Mouse (Mus musculus): Measurements from ENCODE around the gene Mal. TPM values are rescaled to one million over a fixed set of nuclear protein-coding genes. Genes with fewer than 3 reads are reported as not detected.

Gene Mal
- polyA plus RNA-seq, 1 experiment from 2014 or later, result 0.93 TPM

DNA sequence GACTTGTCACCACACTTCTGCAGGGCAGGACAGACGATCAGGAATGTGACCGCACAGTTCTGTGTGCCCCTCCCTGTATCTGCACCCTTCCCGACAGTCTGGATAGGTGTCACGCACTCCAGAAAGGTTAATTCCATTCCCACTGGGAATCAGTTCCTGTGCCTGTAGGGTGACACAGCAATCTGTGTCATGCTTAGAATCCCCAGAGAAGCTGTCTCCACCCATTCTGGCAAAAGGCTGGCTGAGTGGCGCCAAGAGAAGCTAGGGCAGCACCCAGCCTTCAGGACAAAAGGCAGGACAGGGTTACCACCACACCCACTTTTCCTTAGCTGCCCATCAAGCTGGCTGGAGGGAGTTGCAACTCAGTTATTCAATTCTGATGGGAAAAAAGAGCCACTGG is 6.6 kb downstream of the Mal start:
- peaks cover 22% of the 10 kb centered on the region for H3K27me3 ChIP-seq (replicated peaks)
- H3K4me1 ChIP-seq (replicated peaks), result no peaks in the 10 kb centered on the region
- no peaks in the 10 kb centered on the region for H3K36me3 ChIP-seq
- no peak overlapping the region for H3K9ac ChIP-seq
- no peak overlapping the region for H3K4me2 ChIP-seq (replicated peaks)
- no peak overlapping the region for H3K27ac ChIP-seq
- H3K4me3 ChIP-seq (replicated peaks), result no peak overlapping the region
- H3K9me3 ChIP-seq, result no peaks in the 10 kb centered on the region
- no peak for ATAC-seq
- WGBS, result 67% methylated on average over 5 of the region's 5 CpGs

DNA sequence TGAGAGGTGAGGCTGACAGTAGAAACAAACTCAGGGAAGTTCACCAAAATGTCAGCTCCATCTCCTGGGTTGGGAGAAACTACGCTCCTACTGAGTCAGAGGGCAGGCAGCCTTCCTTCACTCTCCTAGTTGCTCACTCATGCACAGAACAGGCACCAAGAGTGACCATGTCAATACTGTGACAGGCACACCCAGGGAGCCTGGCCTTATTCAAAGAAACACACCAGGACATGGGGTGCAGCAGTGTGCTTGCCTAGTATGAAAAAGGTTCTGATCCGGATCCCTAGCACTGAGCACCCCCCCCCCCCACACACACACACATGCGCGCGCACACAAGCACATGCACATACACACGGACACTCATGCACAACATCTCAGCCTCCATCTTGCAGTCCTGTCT is 8.3 kb downstream of the Mal start:
- H3K36me3 ChIP-seq, result no peaks in the 10 kb centered on the region
- 91% methylated on average over 6 of the region's 6 CpGs for WGBS
- no peak for ATAC-seq
- no peak overlapping the region for H3K4me3 ChIP-seq (replicated peaks)
- no peaks in the 10 kb centered on the region for H3K4me1 ChIP-seq (replicated peaks)
- H3K9ac ChIP-seq, result no peak overlapping the region
- peaks cover 11% of the 10 kb centered on the region for H3K27me3 ChIP-seq (replicated peaks)
- H3K9me3 ChIP-seq, result no peaks in the 10 kb centered on the region
- no peak overlapping the region for H3K4me2 ChIP-seq (replicated peaks)
- H3K27ac ChIP-seq, result no peak overlapping the region

DNA sequence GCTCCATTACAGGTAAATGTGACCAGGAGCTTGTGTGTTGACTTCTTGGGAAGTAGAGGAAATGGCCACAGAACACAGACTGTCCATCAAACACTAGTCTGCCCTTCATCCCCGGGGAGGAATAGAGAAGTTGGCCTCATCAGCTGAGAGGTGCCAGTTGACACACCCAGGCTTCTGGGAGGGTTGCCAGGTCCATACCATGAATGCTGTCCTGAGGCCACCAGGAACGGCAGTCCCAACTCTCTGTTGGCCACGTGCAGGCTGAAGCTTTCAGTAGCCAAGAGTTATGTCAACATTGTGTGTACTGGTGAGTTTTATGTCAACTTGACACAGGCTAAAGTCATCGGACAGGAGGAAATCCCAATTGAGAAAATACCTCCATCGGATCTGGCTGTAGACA is 9.6 kb downstream of the Mal start:
- H3K4me1 ChIP-seq (replicated peaks), result no peaks in the 10 kb centered on the region
- no peak overlapping the region for H3K4me2 ChIP-seq (replicated peaks)
- H3K27me3 ChIP-seq (replicated peaks), result no peaks in the 10 kb centered on the region
- H3K36me3 ChIP-seq, result no peaks in the 10 kb centered on the region
- no peaks in the 10 kb centered on the region for H3K9me3 ChIP-seq
- ATAC-seq, result no peak
- no peak overlapping the region for H3K27ac ChIP-seq
- no peak overlapping the region for H3K4me3 ChIP-seq (replicated peaks)
- no peak overlapping the region for H3K9ac ChIP-seq
- 62% methylated on average over 5 of the region's 5 CpGs for WGBS

DNA sequence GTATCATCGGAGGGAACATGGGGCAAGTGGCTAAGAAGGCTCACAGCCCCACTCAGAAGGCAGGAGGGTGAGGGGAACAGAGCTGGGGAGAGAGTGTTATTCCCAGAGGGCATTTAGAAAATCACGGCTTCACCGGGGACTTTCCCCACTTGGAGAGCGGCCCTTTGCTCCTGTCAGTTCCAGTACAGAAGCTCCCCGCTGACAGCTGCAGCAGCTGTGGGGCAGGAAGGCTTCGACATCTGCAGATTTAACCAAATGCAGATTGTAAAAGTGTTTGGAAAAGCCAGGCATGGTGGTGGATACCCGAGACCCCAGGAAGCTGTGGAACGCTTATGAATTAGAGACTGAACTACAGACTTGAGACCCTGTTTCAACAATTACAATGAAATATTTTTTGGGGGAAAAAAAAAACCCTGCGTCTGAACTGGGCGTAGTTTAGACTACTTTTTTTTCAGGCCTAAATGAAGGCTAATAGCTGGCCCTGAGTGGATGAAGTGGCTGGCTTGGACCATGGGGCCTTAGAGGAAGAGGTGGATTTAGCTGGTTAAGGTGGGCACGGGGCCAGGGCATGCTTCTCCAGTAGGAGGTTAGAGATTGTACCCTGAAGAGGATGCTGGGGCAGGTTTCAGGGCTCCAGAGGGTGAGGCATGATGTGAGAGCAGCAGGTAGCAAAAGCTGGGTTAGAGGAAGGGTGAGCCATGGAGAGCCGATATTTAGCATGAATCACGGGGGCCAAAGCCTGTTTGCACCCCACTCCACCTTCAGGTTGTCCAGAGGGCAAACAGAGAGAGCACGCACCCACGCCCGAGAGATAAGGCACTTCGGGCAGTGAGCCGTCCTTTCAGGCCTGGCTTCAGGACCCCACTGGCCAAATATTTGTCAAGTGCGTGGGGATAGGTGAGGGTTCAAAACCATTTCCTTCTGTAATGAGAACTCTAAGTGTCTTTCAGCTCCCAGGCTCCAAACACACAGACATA is 12.5 kb downstream of the Mal start:
- no peaks in the 10 kb centered on the region for H3K36me3 ChIP-seq
- no peak overlapping the region for H3K9ac ChIP-seq
- no peaks in the 10 kb centered on the region for H3K9me3 ChIP-seq
- WGBS, result 47% methylated on average over 19 of the region's 19 CpGs
- no peak overlapping the region for H3K27ac ChIP-seq
- no peaks in the 10 kb centered on the region for H3K27me3 ChIP-seq (replicated peaks)
- H3K4me3 ChIP-seq (replicated peaks), result no peak overlapping the region
- no peaks in the 10 kb centered on the region for H3K4me1 ChIP-seq (replicated peaks)
- no peak for ATAC-seq
- no peak overlapping the region for H3K4me2 ChIP-seq (replicated peaks)

DNA sequence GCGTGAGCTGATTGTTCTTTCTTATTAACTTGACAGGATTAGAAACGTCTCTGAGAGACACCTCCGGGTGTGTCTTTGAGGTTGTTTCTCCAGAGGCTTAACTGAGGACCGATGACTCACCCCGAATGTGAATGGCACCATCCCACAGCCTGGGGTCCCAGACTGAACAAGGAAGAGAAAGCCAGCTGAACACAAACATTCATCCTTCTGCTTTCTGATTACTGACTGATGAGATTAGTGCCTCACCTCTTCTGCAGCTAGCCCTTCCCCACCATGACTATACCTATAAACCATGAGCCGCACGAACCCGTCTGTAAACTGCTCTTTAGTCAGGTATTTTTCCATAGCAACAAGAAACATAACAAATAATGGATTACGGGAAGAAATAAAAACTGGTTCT is 17.5 kb downstream of the Mal start:
- ATAC-seq, result no peak
- Histone ChIP-seq H3K36me3 (no peaks in the 10 kb centered on the region), H3K4me1 (replicated peaks) (no peaks in the 10 kb centered on the region), H3K9ac (no peak overlapping the region), H3K9me3 (no peaks in the 10 kb centered on the region), H3K27ac (no peak overlapping the region), H3K4me2 (replicated peaks) (no peak overlapping the region), H3K27me3 (replicated peaks) (no peaks in the 10 kb centered on the region), H3K4me3 (replicated peaks) (no peak overlapping the region)
- 67% methylated on average over 9 of the region's 9 CpGs for WGBS

DNA sequence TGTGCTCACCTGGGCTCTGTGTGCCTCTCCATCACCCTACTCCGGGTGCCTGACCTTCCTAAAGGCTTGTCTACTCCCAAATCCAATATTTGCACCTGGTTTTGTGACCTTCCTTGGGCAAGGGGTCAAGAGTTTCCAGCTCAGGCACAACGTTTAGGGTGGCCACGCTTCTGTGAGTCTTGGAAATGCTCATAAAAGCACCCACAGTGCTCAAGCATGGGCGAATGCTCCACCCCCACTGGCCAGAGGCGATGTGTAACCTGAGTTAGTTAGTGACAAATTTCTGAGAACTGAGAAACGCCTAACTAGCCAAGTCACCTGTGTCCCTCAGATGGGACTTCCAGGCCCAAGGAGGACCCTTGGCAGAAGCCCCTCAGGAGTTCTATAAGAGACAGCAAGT is 20.9 kb downstream of the Mal start:
- H3K4me3 ChIP-seq (replicated peaks), result no peak overlapping the region
- no peaks in the 10 kb centered on the region for H3K9me3 ChIP-seq
- H3K36me3 ChIP-seq, result no peaks in the 10 kb centered on the region
- H3K27ac ChIP-seq, result no peak overlapping the region
- no peak overlapping the region for H3K4me2 ChIP-seq (replicated peaks)
- no peak for ATAC-seq
- H3K9ac ChIP-seq, result no peak overlapping the region
- WGBS, result 69% methylated on average over 6 of the region's 6 CpGs
- H3K27me3 ChIP-seq (replicated peaks), result no peaks in the 10 kb centered on the region
- H3K4me1 ChIP-seq (replicated peaks), result no peaks in the 10 kb centered on the region

DNA sequence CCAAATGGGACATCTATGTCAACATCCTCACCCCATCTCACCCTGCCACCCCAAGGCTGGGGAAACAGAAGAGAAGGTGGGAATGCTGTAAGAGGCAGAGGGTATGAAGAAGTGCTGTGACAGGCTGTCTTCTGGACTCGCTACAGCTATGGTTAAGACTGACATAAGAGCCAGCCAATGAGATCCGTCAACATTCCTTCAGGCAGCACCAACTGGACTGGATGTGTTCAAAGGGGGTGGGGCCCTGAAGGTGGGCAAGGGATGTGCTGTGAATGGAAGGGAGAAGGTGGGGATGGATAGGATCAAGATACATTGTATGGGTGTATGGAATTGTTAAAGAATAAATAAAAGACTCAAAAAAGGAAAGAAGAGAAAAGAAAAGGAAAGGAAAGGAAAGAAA is 23.9 kb downstream of the Mal start:
- Histone ChIP-seq H3K9ac (no peak overlapping the region), H3K4me2 (replicated peaks) (no peak overlapping the region), H3K4me1 (replicated peaks) (no peaks in the 10 kb centered on the region), H3K4me3 (replicated peaks) (no peak overlapping the region), H3K9me3 (no peaks in the 10 kb centered on the region), H3K36me3 (no peaks in the 10 kb centered on the region), H3K27ac (no peak overlapping the region), H3K27me3 (replicated peaks) (no peaks in the 10 kb centered on the region)
- WGBS, result 44% methylated on average over 2 of the region's 2 CpGs
- no peak for ATAC-seq

DNA sequence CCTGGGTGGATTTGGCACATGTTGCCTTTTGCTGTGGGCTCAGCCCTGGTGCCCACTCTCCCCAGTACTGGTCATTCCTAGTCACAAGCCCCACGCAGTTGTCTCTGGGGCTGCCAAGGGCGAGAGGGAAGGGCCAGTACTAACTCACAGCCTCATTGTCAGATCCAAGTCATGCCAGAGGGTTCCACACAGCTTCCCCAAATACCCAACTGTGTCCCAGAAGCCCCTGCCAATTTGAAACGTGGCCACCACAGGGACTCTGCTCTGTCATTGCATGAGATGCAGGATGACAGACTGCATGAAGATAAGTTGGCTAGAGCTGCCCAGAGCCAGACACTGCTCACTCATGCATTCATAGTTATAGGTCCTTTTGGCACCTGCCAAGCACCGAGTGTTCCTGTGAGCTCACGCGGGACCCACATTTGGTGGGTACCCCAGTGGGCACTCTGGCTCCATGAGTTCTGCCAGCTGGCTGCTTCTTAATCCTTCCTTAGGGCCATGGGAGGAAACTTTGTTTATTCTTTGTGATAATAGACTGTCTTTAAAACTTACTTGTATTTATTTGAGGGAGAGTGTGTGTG is 28.4 kb downstream of the Mal start:
- no peak overlapping the region for H3K27ac ChIP-seq
- H3K9me3 ChIP-seq, result no peaks in the 10 kb centered on the region
- WGBS, result 75% methylated on average over 6 of the region's 6 CpGs
- H3K4me3 ChIP-seq (replicated peaks), result no peak overlapping the region
- no peaks in the 10 kb centered on the region for H3K36me3 ChIP-seq
- H3K4me1 ChIP-seq (replicated peaks), result no peaks in the 10 kb centered on the region
- H3K27me3 ChIP-seq (replicated peaks), result no peaks in the 10 kb centered on the region
- no peak overlapping the region for H3K4me2 ChIP-seq (replicated peaks)
- H3K9ac ChIP-seq, result no peak overlapping the region
- no peak for ATAC-seq

DNA sequence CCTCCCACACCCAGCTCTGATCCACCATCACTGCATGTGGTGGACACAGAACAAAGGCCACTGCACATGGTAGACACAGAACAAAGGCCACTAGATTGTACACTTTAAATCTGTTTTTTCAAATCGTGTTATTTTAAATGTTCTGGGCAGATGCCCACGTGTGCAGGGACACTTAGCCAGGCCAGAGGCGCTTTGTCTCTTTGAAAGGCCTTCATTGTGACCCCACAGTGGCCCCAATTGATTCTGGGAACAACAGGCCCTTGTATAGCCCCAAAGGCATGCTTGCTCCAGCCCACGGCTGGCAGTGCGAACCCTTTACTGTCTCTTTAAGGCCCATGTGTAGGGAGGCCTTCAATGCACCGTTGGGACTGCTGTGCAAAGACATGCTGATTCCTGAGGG is 29.1 kb downstream of the Mal start:
- WGBS, result 72% methylated on average over 6 of the region's 6 CpGs
- no peak for ATAC-seq
- Histone ChIP-seq H3K9me3 (no peaks in the 10 kb centered on the region), H3K4me3 (replicated peaks) (no peak overlapping the region), H3K36me3 (no peaks in the 10 kb centered on the region), H3K4me2 (replicated peaks) (no peak overlapping the region), H3K27me3 (replicated peaks) (no peaks in the 10 kb centered on the region), H3K27ac (no peak overlapping the region), H3K4me1 (replicated peaks) (no peaks in the 10 kb centered on the region), H3K9ac (no peak overlapping the region)

DNA sequence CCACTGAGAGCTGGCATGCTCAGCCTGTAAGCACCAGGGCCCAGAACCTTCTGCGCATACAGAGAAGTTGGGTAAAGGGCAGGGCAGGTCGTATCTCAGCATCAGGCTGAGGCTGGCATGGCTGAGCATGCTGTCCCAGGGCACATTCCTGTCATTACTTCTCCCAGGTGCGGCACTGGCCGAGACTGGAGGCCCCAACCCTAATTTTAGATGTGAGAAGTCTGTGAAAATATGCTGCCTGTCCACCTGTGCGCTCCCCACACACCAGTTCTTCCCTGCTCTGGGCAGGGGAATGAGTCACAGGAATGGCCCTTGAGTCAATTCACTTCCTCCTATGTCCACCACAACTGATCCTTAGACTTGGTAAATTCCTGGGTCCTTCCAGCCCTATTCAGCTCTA is 30.8 kb downstream of the Mal start:
- H3K27ac ChIP-seq, result no peak overlapping the region
- WGBS, result 59% methylated on average over 5 of the region's 5 CpGs
- no peaks in the 10 kb centered on the region for H3K9me3 ChIP-seq
- H3K36me3 ChIP-seq, result no peaks in the 10 kb centered on the region
- H3K27me3 ChIP-seq (replicated peaks), result no peaks in the 10 kb centered on the region
- ATAC-seq, result no peak
- H3K4me1 ChIP-seq (replicated peaks), result no peaks in the 10 kb centered on the region
- H3K4me2 ChIP-seq (replicated peaks), result no peak overlapping the region
- H3K9ac ChIP-seq, result no peak overlapping the region
- H3K4me3 ChIP-seq (replicated peaks), result no peak overlapping the region

DNA sequence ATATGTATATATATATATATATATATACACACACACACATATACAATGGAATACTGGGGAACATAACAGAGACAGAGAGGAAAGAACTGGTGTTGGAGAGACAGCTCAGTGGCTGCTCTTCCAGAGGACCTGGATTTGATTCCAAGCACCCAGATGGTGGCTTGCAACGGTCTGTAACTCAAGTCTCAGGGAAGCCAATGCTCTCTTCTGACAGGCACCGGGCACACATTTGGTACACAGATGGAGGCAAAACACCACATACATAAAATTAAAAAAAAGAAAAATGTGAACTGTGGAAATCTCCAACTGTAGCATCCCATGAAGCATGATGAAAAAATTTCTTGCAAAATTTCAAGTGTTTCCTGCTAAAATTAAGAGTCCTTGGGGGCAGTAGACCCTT is 31.7 kb downstream of the Mal start:
- H3K4me3 ChIP-seq (replicated peaks), result no peak overlapping the region
- no peak overlapping the region for H3K27ac ChIP-seq
- 92% methylated on average over 2 of the region's 2 CpGs for WGBS
- no peaks in the 10 kb centered on the region for H3K27me3 ChIP-seq (replicated peaks)
- H3K36me3 ChIP-seq, result no peaks in the 10 kb centered on the region
- no peak for ATAC-seq
- H3K9ac ChIP-seq, result no peak overlapping the region
- no peaks in the 10 kb centered on the region for H3K9me3 ChIP-seq
- no peaks in the 10 kb centered on the region for H3K4me1 ChIP-seq (replicated peaks)
- no peak overlapping the region for H3K4me2 ChIP-seq (replicated peaks)

DNA sequence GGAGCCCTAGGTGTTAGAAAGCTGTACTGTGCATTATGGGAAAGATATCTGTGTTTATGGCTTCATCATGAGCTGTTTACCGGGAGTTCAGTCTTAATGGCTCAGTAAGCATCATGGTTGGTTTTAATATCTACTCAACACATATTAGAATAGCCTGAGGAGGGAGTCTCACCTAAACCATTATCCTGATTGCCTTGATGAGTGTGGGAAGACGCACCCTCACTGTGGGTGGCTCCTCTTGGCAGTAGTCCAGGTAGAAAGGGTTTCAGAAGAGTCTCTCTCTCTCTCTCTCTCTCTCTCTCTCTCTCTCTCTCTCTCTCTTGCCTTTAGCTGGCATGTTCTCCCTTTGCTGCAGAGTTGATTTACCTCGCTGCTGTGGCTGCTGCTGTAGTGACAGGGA is 34.4 kb downstream of the Mal start:
- H3K27ac ChIP-seq, result no peak overlapping the region
- ATAC-seq, result no peak
- H3K36me3 ChIP-seq, result no peaks in the 10 kb centered on the region
- H3K9me3 ChIP-seq, result no peaks in the 10 kb centered on the region
- H3K9ac ChIP-seq, result no peak overlapping the region
- H3K27me3 ChIP-seq (replicated peaks), result no peaks in the 10 kb centered on the region
- H3K4me3 ChIP-seq (replicated peaks), result no peak overlapping the region
- H3K4me2 ChIP-seq (replicated peaks), result no peak overlapping the region
- WGBS, result 55% methylated on average over 3 of the region's 3 CpGs
- H3K4me1 ChIP-seq (replicated peaks), result no peaks in the 10 kb centered on the region

DNA sequence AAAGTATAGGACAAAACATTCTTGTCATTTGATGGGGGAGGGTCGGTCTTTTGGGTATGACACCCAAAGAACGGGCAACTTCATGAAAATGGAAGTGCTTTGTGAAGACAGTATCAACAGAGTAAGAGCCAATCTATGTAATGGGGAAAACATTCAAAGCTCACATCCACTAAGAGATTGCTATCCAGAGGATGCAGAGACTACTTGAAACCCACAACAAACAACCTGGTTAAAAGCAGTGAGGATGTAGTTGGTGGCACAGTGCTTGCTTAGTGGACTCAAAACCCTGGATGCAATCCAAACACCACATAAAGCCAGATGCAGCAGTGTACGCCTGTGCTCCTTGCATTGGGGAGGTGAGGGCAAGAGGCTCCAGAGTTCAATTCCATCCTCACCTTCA is 37.2 kb downstream of the Mal start:
- Histone ChIP-seq H3K4me1 (replicated peaks) (no peaks in the 10 kb centered on the region), H3K9me3 (no peaks in the 10 kb centered on the region), H3K27me3 (replicated peaks) (no peaks in the 10 kb centered on the region), H3K4me2 (replicated peaks) (no peak overlapping the region), H3K4me3 (replicated peaks) (no peak overlapping the region), H3K27ac (no peak overlapping the region), H3K9ac (no peak overlapping the region), H3K36me3 (no peaks in the 10 kb centered on the region)
- WGBS, result 86% methylated on average over 3 of the region's 3 CpGs
- no peak for ATAC-seq
